Mouse (Mus musculus) brain, embryonic 14.5 days (tissue): ENCODE results near the gene Lix1.

ENCODE experiments used
- CTCF ChIP-seq: fragments of 200-500 bp; IDR thresholded peaks from 2 replicates; pipeline ENCODE4 v1.5.1; 2012; ENCODE audit warnings: inconsistent platforms, mild to moderate bottlenecking, moderate library complexity, borderline replicate concordance; ENCODE audit not compliant: insufficient read depth, insufficient read length; ENCODE audit errors: extremely low read depth
- POLR2A ChIP-seq: fragments of 200-500 bp; IDR thresholded peaks from 2 replicates; pipeline ENCODE4 v1.6.1; 2012; ENCODE audit warnings: mild to moderate bottlenecking, inconsistent platforms, borderline replicate concordance; ENCODE audit not compliant: poor library complexity, insufficient read depth, insufficient read length, severe bottlenecking; ENCODE audit errors: extremely low read depth

DNA sequence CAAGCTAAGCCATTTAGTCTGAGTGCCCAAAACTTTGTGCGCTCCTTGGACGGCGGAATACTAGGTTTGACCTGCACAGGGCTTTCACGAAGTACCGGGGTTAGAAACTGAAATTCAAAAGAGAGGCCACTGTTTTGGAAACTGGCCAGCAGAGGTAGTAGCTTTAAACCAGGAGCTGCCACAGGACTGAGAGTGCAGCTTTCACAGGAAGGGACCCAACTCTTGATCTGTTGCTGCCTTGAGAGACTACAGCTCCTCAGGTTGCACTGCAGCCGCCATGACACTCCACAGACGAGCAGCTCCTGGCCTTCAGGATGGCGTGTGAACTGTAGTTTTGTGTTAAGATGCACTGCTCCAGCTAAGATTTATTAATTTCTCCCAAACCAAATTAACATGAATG, 89.6 kb downstream of the Lix1 start:
- TF ChIP-seq POLR2A (no peak), CTCF (no peak)
